In genomic region chr1:134494428-134495215, GRCm38 (mm10) we compare ENCODE assay signal across 8 mouse cellular contexts. TPM values are rescaled to one million over a fixed set of nuclear protein-coding genes. Genes with fewer than 3 reads are reported as not detected.
DNase-seq lines count a peak whose midpoint lies in the region; ATAC-seq lines count a peak whose summit lies in the region.

TSS of gene Rabif (plus strand) at chr1:134494648.

- H3K9ac ChIP-seq in heart, embryonic 14.5 days (ENCODE audit: low read length), result peak within 1 kb of the TSS; percentile 69
- peak within 1 kb of the TSS; percentile 82 for H3K9ac ChIP-seq in liver, embryonic 13.5 days
- H3K9ac ChIP-seq in stomach, embryonic 16.5 days (ENCODE audit: low read length), result peak within 1 kb of the TSS; percentile 86

- peak within 1 kb of the TSS; percentile 66 for H3K4me2 ChIP-seq in heart, embryonic 14.5 days (ENCODE audit: low read length)
- H3K4me2 ChIP-seq in liver, embryonic 13.5 days, result peak within 1 kb of the TSS; percentile 86
- peak within 1 kb of the TSS; percentile 83 for H3K4me2 ChIP-seq in stomach, embryonic 16.5 days (ENCODE audit: low read depth, low read length)

- H3K36me3 ChIP-seq in heart, embryonic 14.5 days (ENCODE audit: control insufficient read depth, insufficient read depth, low read length), result peaks cover 32% of the 10 kb centered on the region
- H3K36me3 ChIP-seq in liver, embryonic 13.5 days, result peaks cover 30% of the 10 kb centered on the region
- H3K36me3 ChIP-seq in stomach, embryonic 16.5 days (ENCODE audit: control insufficient read depth, insufficient read depth, low read length), result no peaks in the 10 kb centered on the region

- H3K4me3 ChIP-seq in brown adipose tissue, adult 24 weeks (ENCODE audit: insufficient read depth, low read depth, low read length), result peak within 1 kb of the TSS; percentile 77
- peak within 1 kb of the TSS; percentile 75 to 88 for H3K4me3 ChIP-seq in heart, embryonic 14.5 days (ENCODE audit: control insufficient read depth in 1 of 2, insufficient read depth in 1 of 2, low read depth in 1 of 2, low read length in 2 of 2)
- H3K4me3 ChIP-seq in liver, embryonic 13.5 days (replicated peaks), result peak within 1 kb of the TSS; percentile 81
- H3K4me3 ChIP-seq in stomach, embryonic 16.5 days (replicated peaks; ENCODE audit: low read length), result peak within 1 kb of the TSS; percentile 86

- no peaks in the 10 kb centered on the region for H3K27me3 ChIP-seq in heart, embryonic 14.5 days (ENCODE audit: control insufficient read depth, insufficient read depth, low read length)
- H3K27me3 ChIP-seq in liver, embryonic 13.5 days, result no peaks in the 10 kb centered on the region
- no peaks in the 10 kb centered on the region for H3K27me3 ChIP-seq in stomach, embryonic 16.5 days (ENCODE audit: control insufficient read depth, insufficient read depth, low read length)

- WGBS in heart, embryonic 14.5 days, result under 1% methylated on average over 58 of the region's 58 CpGs
- under 1% methylated on average over 58 of the region's 58 CpGs for WGBS in liver, embryonic 13.5 days (ENCODE audit: insufficient replicate concordance)
- under 1% methylated on average over 58 of the region's 58 CpGs for WGBS in stomach, embryonic 16.5 days

- peak; percentile 98 for ATAC-seq in heart, embryonic 14.5 days (ENCODE audit: insufficient number of reproducible peaks, insufficient read depth, low FRiP score, low read depth)
- ATAC-seq in liver, embryonic 13.5 days (ENCODE audit: low read depth), result peak; percentile 98
- peak; percentile 98 for ATAC-seq in stomach, embryonic 16.5 days (ENCODE audit: insufficient read depth, low FRiP score)

- DNase-seq in CD4-positive, CD25-positive, alpha-beta regulatory T cell, adult 2 months (ENCODE audit: low read depth, low spot score), result peak; percentile 100
- DNase-seq in fibroblast of lung, adult 2 months (ENCODE audit: low read depth), result peak; percentile 94
- DNase-seq in kidney, postnatal 14 days, result peak; percentile 100
- peak; percentile 98 for DNase-seq in liver, embryonic 13.5 days
- peak; percentile 97 for DNase-seq in neural tube, embryonic 10.5 days (ENCODE audit: extremely low spot score, low spot score)

- H3K9me3 ChIP-seq in heart, embryonic 14.5 days (ENCODE audit: control insufficient read depth, low read length), result no peaks in the 10 kb centered on the region
- H3K9me3 ChIP-seq in liver, embryonic 13.5 days (replicated peaks), result no peaks in the 10 kb centered on the region
- H3K9me3 ChIP-seq in stomach, embryonic 16.5 days (replicated peaks; ENCODE audit: control insufficient read depth, low read length), result no peaks in the 10 kb centered on the region

- H3K27ac ChIP-seq in brown adipose tissue, adult 24 weeks (replicated peaks; ENCODE audit: low read depth, low read length), result peak within 1 kb of the TSS; percentile 85
- H3K27ac ChIP-seq in heart, embryonic 14.5 days (replicated peaks in 1 of 2; ENCODE audit: control insufficient read depth in 1 of 2, insufficient read depth in 1 of 2, low read depth in 2 of 2, low read length in 2 of 2), result peak within 1 kb of the TSS; percentile 91 to 92
- peak within 1 kb of the TSS; percentile 92 for H3K27ac ChIP-seq in liver, embryonic 13.5 days
- peak within 1 kb of the TSS; percentile 97 for H3K27ac ChIP-seq in stomach, embryonic 16.5 days (ENCODE audit: low read length)

- peaks cover 10% of the 10 kb centered on the region; the same call in 1 of the 2 replicates for H3K4me1 ChIP-seq in brown adipose tissue, adult 24 weeks (ENCODE audit: control insufficient read depth, insufficient read depth, insufficient read length, low read length)
- peaks cover 6 to 17% of the 10 kb centered on the region in 2 experiments for H3K4me1 ChIP-seq in heart, embryonic 14.5 days (ENCODE audit: control insufficient read depth in 2 of 2, insufficient read depth in 2 of 2, low read length in 2 of 2)
- H3K4me1 ChIP-seq in liver, embryonic 13.5 days (replicated peaks), result peaks cover 39% of the 10 kb centered on the region
- H3K4me1 ChIP-seq in stomach, embryonic 16.5 days (ENCODE audit: control insufficient read depth, insufficient read depth, low read length), result peaks cover 12% of the 10 kb centered on the region

RNA-seq across cellular contexts. Expression of gene Rabif, which starts in this region (rescaled TPM):
- polyA plus RNA-seq in brown adipose tissue, adult 24 weeks (2012; ENCODE audit: insufficient read depth, insufficient read length, missing spikeins), result 24.7 and 25.4 TPM in 2 replicates
- 29.1 and 30.4 TPM in 2 replicates for polyA plus RNA-seq in heart, embryonic 14.5 days (2014; fragmentation: Nextera tagmentation; extraction: Ambion mirVana)
- polyA plus RNA-seq in liver, embryonic 13.5 days (2015; fragmentation: Nextera tagmentation; extraction: Ambion mirVana), result 19.8 and 23.9 TPM in 2 replicates
- 40.2 and 45.4 TPM in 2 replicates for polyA plus RNA-seq in stomach, embryonic 16.5 days (2015; fragmentation: Nextera tagmentation; extraction: Ambion mirVana)

Comparison
In these comparisons a context has a peak if more than half of its experiments do, and no peak if none do; other contexts are left out.
1. Peak in every context shown above with its lines: DNase-seq, ATAC-seq, H3K4me3 ChIP-seq and H3K27ac ChIP-seq.